15 mouse cellular contexts compared by ENCODE assay signal in the genomic region with DNA sequence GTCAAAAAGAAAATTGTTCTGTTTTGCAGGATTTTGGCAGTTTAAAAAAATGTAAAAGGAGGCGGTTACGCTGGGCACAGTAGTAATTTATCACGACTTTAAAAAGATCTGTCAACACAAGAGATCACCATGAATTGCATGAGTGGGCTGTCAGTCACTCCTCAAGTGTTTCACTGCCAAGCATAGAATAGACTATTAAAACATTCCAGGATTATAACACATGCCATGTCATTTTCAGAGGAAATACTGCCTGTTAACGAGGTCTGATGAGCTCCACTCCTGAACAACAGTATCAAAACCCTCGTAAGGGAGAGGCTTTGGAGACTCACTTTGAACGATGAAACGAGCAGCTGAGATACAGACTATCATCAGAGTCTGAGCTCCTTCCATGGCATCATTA.
"Had no signal": no experiment of that assay in that cellular context is flagged by ENCODE, and none has a peak within 500 bp of the region (broad histone marks: within the 10 kb centered on the region; RNA-seq: fewer than 3 reads in every experiment).

No protein-coding gene starts in this region.

- H3K4me1 ChIP-seq: limb, embryonic 15.5 days; liver, embryonic 12.5 days; midbrain, embryonic 10.5 days; neural tube, embryonic 15.5 days; stomach, embryonic 15.5 days had no signal

- H3K4me3 ChIP-seq: limb, embryonic 15.5 days; liver, embryonic 12.5 days; midbrain, embryonic 10.5 days; myocyte; neural tube, embryonic 15.5 days; stomach, embryonic 15.5 days had no signal

- DNase-seq: kidney, adult 9 months; kidney, postnatal 36 days; lung, embryonic 14.5 days; lung, postnatal 10 days; lung, postnatal 4 days; midbrain, embryonic 14.5 days; right cerebral cortex, adult 18-20 months; right cerebral cortex, postnatal 25 days had no signal

- ATAC-seq: liver, embryonic 12.5 days had no signal

- H3K27ac ChIP-seq: kidney, postnatal 0 days; limb, embryonic 15.5 days; liver, embryonic 12.5 days; midbrain, embryonic 10.5 days; neural tube, embryonic 15.5 days; stomach, embryonic 15.5 days had no signal

- H3K9me3 ChIP-seq: limb, embryonic 15.5 days; liver, embryonic 12.5 days; midbrain, embryonic 10.5 days; neural tube, embryonic 15.5 days; stomach, embryonic 15.5 days had no signal

- H3K4me2 ChIP-seq: limb, embryonic 15.5 days; liver, embryonic 12.5 days; lung, embryonic 14.5 days; neural tube, embryonic 15.5 days; stomach, embryonic 15.5 days had no signal

- H3K9ac ChIP-seq: limb, embryonic 15.5 days; liver, embryonic 12.5 days; lung, embryonic 14.5 days; neural tube, embryonic 15.5 days; stomach, embryonic 15.5 days had no signal

- H3K27me3 ChIP-seq: limb, embryonic 15.5 days; liver, embryonic 12.5 days; neural tube, embryonic 15.5 days; stomach, embryonic 15.5 days had no signal

- H3K36me3 ChIP-seq: liver, embryonic 12.5 days; stomach, embryonic 15.5 days had no signal
